Mouse (Mus musculus): Measurements from ENCODE around the gene Cd248.

- peak; percentile 33; the same call in 1 of the 2 replicates for TF ChIP-seq CTCF (IDR thresholded peaks at IDR 0.05; ENCODE audit: control insufficient read depth, insufficient read depth, insufficient replicate concordance, low read depth, low read length)
- no peak for TF ChIP-seq POLR2A (IDR thresholded peaks at IDR 0.05; ENCODE audit: control insufficient read depth, low read depth, low read length)
These were observed 40.3 kb downstream of the Cd248 start for GRCm38 (mm10) chr19:5108271-5108575.

Data from testis, adult 2 months (tissue).